Mouse (Mus musculus) testis, adult 2 months (tissue): ENCODE results near the gene Rnf43.

Experiments used
- CTCF ChIP-seq: fragments of 200-500 bp; IDR thresholded peaks from 2 replicates; pipeline ENCODE4 v1.5.1; 2012; ENCODE audit warnings: low read depth, mild to moderate bottlenecking, inconsistent platforms, low read length, moderate library complexity; ENCODE audit not compliant: control insufficient read depth, insufficient read depth, insufficient replicate concordance
- POLR2A ChIP-seq: fragments of 200-500 bp; IDR thresholded peaks from 2 replicates; pipeline ENCODE4 v1.6.1; 2012; ENCODE audit warnings: low read depth, mild to moderate bottlenecking, inconsistent platforms, low read length, moderate library complexity; ENCODE audit not compliant: control insufficient read depth

DNA sequence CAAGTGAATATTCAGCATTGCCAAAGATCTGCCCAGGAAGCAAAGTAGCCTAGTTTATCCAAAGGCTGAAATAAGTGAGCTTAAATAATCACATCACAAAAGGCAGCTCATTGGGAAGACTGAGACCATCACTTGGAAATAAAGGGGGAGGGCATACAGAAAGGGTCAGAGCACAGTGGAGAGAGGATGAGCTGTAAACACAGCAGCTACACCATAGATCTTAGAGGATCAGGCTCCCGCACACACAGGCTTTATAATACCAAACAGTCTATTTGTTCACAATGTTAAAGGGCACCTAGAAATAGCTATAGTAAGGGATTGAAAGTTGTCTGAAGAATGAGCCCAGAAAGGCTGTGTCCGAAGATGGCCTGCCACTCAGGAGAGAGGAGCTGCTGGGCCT is 23.7 kb upstream of the Rnf43 start:
- TF ChIP-seq POLR2A (no peak), CTCF (no peak)
